Mouse (Mus musculus) left cerebral cortex, adult 8-10 months (tissue): ENCODE results near the gene Pias1. TPM values are rescaled to one million over a fixed set of nuclear protein-coding genes. Genes with fewer than 3 reads are reported as not detected.
A peak's percentile ranks its signal among the peaks of the same experiment; 100 is the strongest.
"Not testable (repeated sequence)": the region's sequence is repeated elsewhere in the genome, so short reads cannot be mapped to it uniquely, and the experiment has no call there.

Experiments
- DNase-seq, 2 experiments: peaks; one replicate each; pipeline ENCODE4 v3.0.0; 2022; ENCODE audit warnings: low spot score in 2 of 2
- total RNA-seq, 4 experiments: library from RNA; stranded (reverse); gene quantifications; 2 replicates each; pipeline ENCODE4 v1.2.4; 2022

The Pias1 gene
- total RNA-seq, 4 experiments from 2014 or later, result 61.7 to 74.7 (median 64.9) TPM

- no peak for DNase-seq
These were observed 43.7 kb downstream of the Pias1 start for GRCm38 (mm10) chr9:62944063-62944462.

GRCm38 (mm10) chr9:62940966-62941365 is 46.8 kb downstream of the Pias1 start:
- DNase-seq, result no peak

- no peak for DNase-seq
These were observed 51.9 kb downstream of the Pias1 start for GRCm38 (mm10) chr9:62935854-62936253.

- DNase-seq, result no peak
These were observed 52.9 kb downstream of the Pias1 start for GRCm38 (mm10) chr9:62934700-62935400.

GRCm38 (mm10) chr9:62932575-62933339 is 55.0 kb downstream of the Pias1 start:
- no peak for DNase-seq

GRCm38 (mm10) chr9:62924886-62925610 is 62.7 kb downstream of the Pias1 start:
- peak in 1 of 2 experiments; percentile 26 for DNase-seq

GRCm38 (mm10) chr9:62920877-62921276 is 66.8 kb downstream of the Pias1 start:
- no peak for DNase-seq

GRCm38 (mm10) chr9:62917059-62917458 is 70.7 kb downstream of the Pias1 start:
- no peak for DNase-seq

GRCm38 (mm10) chr9:62913390-62914069 is 74.2 kb downstream of the Pias1 start:
- no peak for DNase-seq

GRCm38 (mm10) chr9:62905039-62905438 is 82.7 kb downstream of the Pias1 start:
- DNase-seq, result no peak

- no peak for DNase-seq
These were observed 83.9 kb downstream of the Pias1 start for GRCm38 (mm10) chr9:62903841-62904240.

GRCm38 (mm10) chr9:62901736-62902135 is 86.0 kb downstream of the Pias1 start:
- no peak for DNase-seq

- DNase-seq, result no peak
These were observed 93.2 kb downstream of the Pias1 start for GRCm38 (mm10) chr9:62894486-62894885.

GRCm38 (mm10) chr9:62881871-62882270 is 105.9 kb downstream of the Pias1 start:
- DNase-seq, result no peak

GRCm38 (mm10) chr9:62877825-62878224 is 109.9 kb downstream of the Pias1 start:
- DNase-seq, result no peak

GRCm38 (mm10) chr9:62876966-62877616 is 110.6 kb downstream of the Pias1 start:
- no peak for DNase-seq

- DNase-seq, result no peak
These were observed 117.0 kb downstream of the Pias1 start for GRCm38 (mm10) chr9:62870728-62871127.

GRCm38 (mm10) chr9:62869236-62869635 is 118.5 kb downstream of the Pias1 start:
- not testable (repeated sequence) for DNase-seq

- DNase-seq, result no peak
These were observed 126.9 kb downstream of the Pias1 start for GRCm38 (mm10) chr9:62860866-62861265.

GRCm38 (mm10) chr9:62860102-62860501 is 127.6 kb downstream of the Pias1 start:
- not testable (repeated sequence) for DNase-seq
